Mouse (Mus musculus) bone marrow macrophage, adult 2 months (primary cell): ENCODE data around the gene Mtnr1a. TPM values are rescaled to one million over a fixed set of nuclear protein-coding genes. Genes with fewer than 3 reads are reported as not detected.

Experiments used
- H3K27ac ChIP-seq: 2 replicates; pipeline ENCODE4 v1.5.1; 2012; ENCODE audit warnings: low read depth, low read length; ENCODE audit not compliant: insufficient read depth
- H3K4me1 ChIP-seq: 2 replicates; pipeline ENCODE4 v1.6.1; 2012; ENCODE audit warnings: low read length; ENCODE audit not compliant: control insufficient read depth, insufficient read depth
- H3K4me3 ChIP-seq: 2 replicates; pipeline ENCODE4 v1.5.1; 2012; ENCODE audit warnings: mild to moderate bottlenecking, low read length, moderate library complexity; ENCODE audit not compliant: insufficient read depth
- CTCF ChIP-seq: IDR thresholded peaks from 2 replicates; pipeline ENCODE4 v1.5.1; 2012; ENCODE audit warnings: low read depth, mild to moderate bottlenecking, low read length, moderate library complexity
- POLR2A ChIP-seq: IDR thresholded peaks from 2 replicates; pipeline ENCODE4 v1.6.1; 2012; ENCODE audit warnings: mild to moderate bottlenecking, low read depth, low read length, borderline replicate concordance
- polyA plus RNA-seq: library from polyadenylated mRNA; stranded (reverse); fragments of >200 nt; gene quantifications from 2 replicates; pipeline ENCODE4 v1.2.4, GENCODE M21; 2012; ENCODE audit not compliant: missing spikeins, insufficient read depth, insufficient read length

Mtnr1a gene
- polyA plus RNA-seq, 1 experiment, result not detected

- Histone ChIP-seq H3K4me3 (no peak overlapping the region), H3K27ac (no peak overlapping the region), H3K4me1 (no peaks in the 10 kb centered on the region)
- TF ChIP-seq POLR2A, result no peak
- no peak for TF ChIP-seq CTCF
These were observed 24.7 kb downstream of the Mtnr1a start for GRCm38 (mm10) chr8:45093599-45093998.

GRCm38 (mm10) chr8:45109371-45110063 lies 40.6 kb downstream of the Mtnr1a start:
- no peak for TF ChIP-seq CTCF
- no peak for TF ChIP-seq POLR2A
- no peaks in the 10 kb centered on the region for H3K4me1 ChIP-seq
- no peak overlapping the region for H3K27ac ChIP-seq
- H3K4me3 ChIP-seq, result no peak overlapping the region

GRCm38 (mm10) chr8:45110064-45110812 lies 41.3 kb downstream of the Mtnr1a start:
- Histone ChIP-seq H3K4me1 (no peaks in the 10 kb centered on the region), H3K27ac (no peak overlapping the region), H3K4me3 (no peak overlapping the region; the same call in 1 of the 2 replicates)
- TF ChIP-seq POLR2A, result no peak
- TF ChIP-seq CTCF, result no peak

GRCm38 (mm10) chr8:45110813-45111104 lies 41.8 kb downstream of the Mtnr1a start:
- H3K4me3 ChIP-seq, result no peak overlapping the region
- H3K27ac ChIP-seq, result no peak overlapping the region
- H3K4me1 ChIP-seq, result no peaks in the 10 kb centered on the region
- TF ChIP-seq POLR2A, result no peak
- no peak for TF ChIP-seq CTCF

GRCm38 (mm10) chr8:45111820-45112219 lies 42.9 kb downstream of the Mtnr1a start:
- no peak overlapping the region for H3K27ac ChIP-seq
- H3K4me3 ChIP-seq, result no peak overlapping the region
- no peak for TF ChIP-seq CTCF
- no peak for TF ChIP-seq POLR2A
- H3K4me1 ChIP-seq, result no peaks in the 10 kb centered on the region

- H3K27ac ChIP-seq, result no peak overlapping the region
- H3K4me1 ChIP-seq, result no peaks in the 10 kb centered on the region
- no peak overlapping the region for H3K4me3 ChIP-seq
- TF ChIP-seq POLR2A (no peak), CTCF (no peak)
These were observed 48.7 kb downstream of the Mtnr1a start for GRCm38 (mm10) chr8:45117588-45117987.

GRCm38 (mm10) chr8:45125680-45126079 lies 56.7 kb downstream of the Mtnr1a start:
- Histone ChIP-seq H3K4me1 (no peaks in the 10 kb centered on the region), H3K4me3 (no peak overlapping the region), H3K27ac (no peak overlapping the region)
- TF ChIP-seq POLR2A (no peak), CTCF (no peak)

Other genes with a start within 250 kb of the Mtnr1a start
- gene Fat1, start 133.7 kb upstream of the Mtnr1a start, polyA plus RNA-seq, result 0.63 and 1.4 TPM in 2 replicates
- not detected in 2 replicates for gene F11, start 192.9 kb downstream of the Mtnr1a start, polyA plus RNA-seq
- 0.15 and 0.24 TPM in 2 replicates for gene Klkb1, start 225.7 kb downstream of the Mtnr1a start, polyA plus RNA-seq
- gene Gm45753, start 239.3 kb downstream of the Mtnr1a start, polyA plus RNA-seq, result not detected in 2 replicates